Mouse (Mus musculus) cortical plate, adult 2 months (tissue): ENCODE data around the gene Smim24.

Experiments used
- CTCF ChIP-seq: fragments of 200-500 bp; IDR thresholded peaks from 2 replicates; pipeline ENCODE4 v1.5.1; 2011; ENCODE audit warnings: mild to moderate bottlenecking, control low read depth, low read length; ENCODE audit not compliant: insufficient read depth; ENCODE audit errors: extremely low read depth
- POLR2A ChIP-seq: fragments of 200-500 bp; IDR thresholded peaks from 2 replicates; pipeline ENCODE4 v1.6.1; 2011; ENCODE audit warnings: mild to moderate bottlenecking, low read length, control low read depth; ENCODE audit not compliant: insufficient read depth; ENCODE audit errors: extremely low read depth

DNA sequence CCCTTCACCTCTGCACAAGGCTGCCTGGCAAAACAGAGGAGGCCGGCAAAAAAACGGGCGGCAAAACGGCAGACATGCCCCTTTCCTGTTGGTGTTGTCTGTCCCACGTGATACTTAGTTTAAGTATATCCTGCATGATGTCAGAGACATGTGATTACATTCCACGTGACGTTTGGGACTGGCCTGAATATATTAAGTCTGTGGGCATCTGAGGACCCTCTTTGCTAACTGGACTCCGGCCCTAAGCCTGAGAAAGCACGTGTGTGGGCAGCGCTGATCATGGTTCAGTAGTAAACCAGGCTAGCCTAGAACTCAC, 8.3 kb downstream of the Smim24 start:
- TF ChIP-seq CTCF (no peak), POLR2A (no peak)
